Mouse (Mus musculus) midbrain, embryonic 11.5 days (tissue): ENCODE measurements around the gene Slc16a13. TPM values are rescaled to one million over a fixed set of nuclear protein-coding genes. Genes with fewer than 3 reads are reported as not detected.

Source experiments
- ATAC-seq: fragments of 200-750 bp; cut with Nextera tagmentation; 2 replicates; pipeline ENCODE4 v1.8.0; 2017; ENCODE audit warnings: moderate TSS enrichment, moderate library complexity; ENCODE audit not compliant: low FRiP score
- DNase-seq: peaks from one replicate; pipeline ENCODE4 v3.0.0; 2015; ENCODE audit warnings: low spot score; ENCODE audit errors: missing footprints
- H3K27ac ChIP-seq: fragments of 300-500 bp; sonication (generic); 2 replicates; pipeline ENCODE4 v1.5.1; 2014; ENCODE audit warnings: low read depth, low read length
- H3K27me3 ChIP-seq: fragments of 300-500 bp; sonication (generic); 2 replicates; pipeline ENCODE4 v1.6.1; 2014; ENCODE audit warnings: mild to moderate bottlenecking, low read length, moderate library complexity, mixed read lengths; ENCODE audit not compliant: control insufficient read depth, insufficient read depth
- H3K36me3 ChIP-seq: fragments of 300-500 bp; sonication (generic); 2 replicates; pipeline ENCODE4 v1.6.1; 2014; ENCODE audit warnings: mild to moderate bottlenecking, low read length, moderate library complexity, mixed read lengths; ENCODE audit not compliant: control insufficient read depth, insufficient read depth
- H3K4me1 ChIP-seq: fragments of 300-500 bp; sonication (generic); 2 replicates; pipeline ENCODE4 v1.6.1; 2014; ENCODE audit warnings: low read length; ENCODE audit not compliant: control insufficient read depth, insufficient read depth
- H3K4me2 ChIP-seq: fragments of 300-500 bp; sonication (generic); 2 replicates; pipeline ENCODE4 v1.6.1; 2014; ENCODE audit warnings: mild to moderate bottlenecking, moderate library complexity
- H3K4me3 ChIP-seq: fragments of 300-500 bp; sonication (generic); 2 replicates; pipeline ENCODE4 v1.5.1; 2014; ENCODE audit warnings: low read depth, low read length
- H3K9ac ChIP-seq: fragments of 300-500 bp; sonication (generic); 2 replicates; pipeline ENCODE4 v1.6.1; 2014; ENCODE audit warnings: low read length
- H3K9me3 ChIP-seq: fragments of 300-500 bp; sonication (generic); 2 replicates; pipeline ENCODE4 v1.6.1; 2016; ENCODE audit warnings: low read length; ENCODE audit not compliant: control insufficient read depth
- WGBS: fragments of 180-500 bp; shearing (Covaris S2); extraction: QIAGEN DNeasy Blood & Tissue Kit; methylation state at CpG from one replicate; pipeline ENCODE4 v1.1.7; 2014; 5-methylcytosine and 5-hydroxymethylcytosine counted together
- polyA plus RNA-seq: library from polyadenylated mRNA; unstranded; fragments of >200 nt; fragmentation: Nextera tagmentation; extraction: Ambion mirVana; gene quantifications from 2 replicates; pipeline ENCODE4 v1.2.1, GENCODE M21; 2014

Gene Slc16a13
- polyA plus RNA-seq, 1 experiment from 2014 or later: 15.8 TPM

- H3K4me1 ChIP-seq: no peaks in the 10 kb centered on the region
- H3K4me3 ChIP-seq: no peak overlapping the region
- no peak overlapping the region for H3K9ac ChIP-seq
- DNase-seq: peak; percentile 98
- H3K27me3 ChIP-seq: no peaks in the 10 kb centered on the region
- WGBS: 50% methylated on average over 9 of the region's 9 CpGs
- H3K4me2 ChIP-seq: no peak overlapping the region
- H3K36me3 ChIP-seq: no peaks in the 10 kb centered on the region
- no peak for ATAC-seq
- H3K9me3 ChIP-seq: no peaks in the 10 kb centered on the region
- no peak overlapping the region for H3K27ac ChIP-seq
Observed at GRCm38 (mm10) chr11:70247136-70247845, 26.4 kb upstream of the Slc16a13 start.

- H3K4me2 ChIP-seq: no peak overlapping the region
- ATAC-seq: no peak
- 75% methylated on average over 11 of the region's 11 CpGs for WGBS
- DNase-seq: no peak
- H3K9ac ChIP-seq: no peak overlapping the region
- H3K4me3 ChIP-seq: no peak overlapping the region
- H3K27me3 ChIP-seq: no peaks in the 10 kb centered on the region
- H3K4me1 ChIP-seq: peaks cover 15% of the 10 kb centered on the region
- no peaks in the 10 kb centered on the region for H3K9me3 ChIP-seq
- H3K27ac ChIP-seq: no peak overlapping the region
- no peaks in the 10 kb centered on the region for H3K36me3 ChIP-seq
Observed at GRCm38 (mm10) chr11:70242591-70242990, 21.7 kb upstream of the Slc16a13 start.

DNA sequence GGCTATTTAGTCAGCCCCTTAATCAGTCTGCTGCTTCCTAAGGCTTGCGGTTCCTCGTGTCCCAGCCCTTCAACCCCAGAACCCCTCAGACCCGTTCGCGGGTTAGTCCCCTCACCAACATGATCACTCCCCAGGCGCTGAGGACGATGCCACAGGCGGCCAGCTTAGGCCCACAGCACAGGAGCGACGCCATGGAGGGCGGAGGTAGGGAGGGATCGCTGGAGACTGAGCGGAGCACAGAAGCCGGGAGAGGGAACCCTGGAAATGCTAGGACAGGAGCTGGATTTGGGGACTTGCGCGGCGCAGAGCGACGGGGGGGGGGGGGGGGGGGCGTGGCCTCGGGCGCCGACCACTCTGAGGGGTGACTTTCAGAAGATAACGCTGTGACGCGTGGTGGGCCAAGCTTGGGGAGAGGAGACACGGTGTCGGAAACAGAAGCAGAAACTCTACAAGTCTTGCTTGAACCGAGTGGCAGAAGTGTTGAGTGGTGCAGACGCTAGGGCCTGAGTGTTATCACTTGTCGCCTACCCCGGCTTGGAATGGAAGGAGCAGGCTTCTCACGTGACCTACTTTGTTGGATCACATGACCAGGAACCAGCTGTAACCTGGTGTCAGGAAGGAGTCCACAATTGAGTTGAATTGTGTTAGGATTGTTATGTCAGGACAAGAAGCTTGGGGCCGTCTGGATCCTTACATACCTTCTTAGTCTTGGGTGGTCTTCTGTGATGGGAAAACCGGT, 18.8 kb upstream of the Slc16a13 start, which contains the start of the genes Gm21988 and Rnasek:
Gene Gm21988, minus strand, starts transcription at position 290 of the 739 bp plus-strand sequence.
Gene Rnasek, minus strand, starts transcription at position 302 of the 739 bp plus-strand sequence.
- WGBS: under 1% methylated on average over 32 of the region's 35 CpGs
- peak within 1 kb of the TSS; percentile 89 for H3K4me3 ChIP-seq
- peaks cover 6% of the 10 kb centered on the region for H3K36me3 ChIP-seq
- DNase-seq: peak; percentile 99
- peaks cover 25% of the 10 kb centered on the region for H3K4me1 ChIP-seq
- H3K27ac ChIP-seq: peak within 1 kb of the TSS; percentile 61
- ATAC-seq: peak; percentile 36
- no peaks in the 10 kb centered on the region for H3K27me3 ChIP-seq
- peak within 1 kb of the TSS; percentile 86 for H3K9ac ChIP-seq
- H3K4me2 ChIP-seq: peak within 1 kb of the TSS; percentile 83
- no peaks in the 10 kb centered on the region for H3K9me3 ChIP-seq

GRCm38 (mm10) chr11:70238591-70239440, 18.0 kb upstream of the Slc16a13 start:
- Histone ChIP-seq H3K4me2 (peak overlapping the region; percentile 83), H3K27ac (peak overlapping the region; percentile 38), H3K9me3 (no peaks in the 10 kb centered on the region), H3K27me3 (no peaks in the 10 kb centered on the region), H3K9ac (peak overlapping the region; percentile 86), H3K4me3 (peak overlapping the region; percentile 89), H3K36me3 (peaks cover 6% of the 10 kb centered on the region), H3K4me1 (peaks cover 25% of the 10 kb centered on the region)
- 11% methylated on average over 23 of the region's 23 CpGs for WGBS
- no peak for ATAC-seq
- DNase-seq: peak; percentile 82

GRCm38 (mm10) chr11:70237457-70238167, 16.7 kb upstream of the Slc16a13 start, which contains the start of gene 0610010K14Rik:
Gene 0610010K14Rik, minus strand, starts transcription at chr11:70237914.
- H3K9me3 ChIP-seq: no peaks in the 10 kb centered on the region
- no peaks in the 10 kb centered on the region for H3K27me3 ChIP-seq
- DNase-seq (peak; percentile 99), ATAC-seq (peak; percentile 93)
- peak within 1 kb of the TSS; percentile 83 for H3K4me2 ChIP-seq
- peaks cover 6% of the 10 kb centered on the region for H3K36me3 ChIP-seq
- under 1% methylated on average over 63 of the region's 70 CpGs for WGBS
- peak within 1 kb of the TSS; percentile 89 for H3K4me3 ChIP-seq
- peak within 1 kb of the TSS; percentile 82 for H3K27ac ChIP-seq
- H3K9ac ChIP-seq: peak within 1 kb of the TSS; percentile 71
- peaks cover 26% of the 10 kb centered on the region for H3K4me1 ChIP-seq

- Histone ChIP-seq H3K4me2 (peak overlapping the region; percentile 83), H3K36me3 (peaks cover 6% of the 10 kb centered on the region), H3K4me1 (peaks cover 30% of the 10 kb centered on the region), H3K27ac (peak overlapping the region; percentile 82; the same call in 1 of the 2 replicates), H3K27me3 (no peaks in the 10 kb centered on the region), H3K4me3 (peak overlapping the region; percentile 89), H3K9ac (peak overlapping the region; percentile 71), H3K9me3 (no peaks in the 10 kb centered on the region)
- peak; percentile 81 for DNase-seq
- no peak for ATAC-seq
- WGBS: 36% methylated on average over 7 of the region's 7 CpGs
Observed at GRCm38 (mm10) chr11:70236717-70237116, 15.9 kb upstream of the Slc16a13 start.

DNA sequence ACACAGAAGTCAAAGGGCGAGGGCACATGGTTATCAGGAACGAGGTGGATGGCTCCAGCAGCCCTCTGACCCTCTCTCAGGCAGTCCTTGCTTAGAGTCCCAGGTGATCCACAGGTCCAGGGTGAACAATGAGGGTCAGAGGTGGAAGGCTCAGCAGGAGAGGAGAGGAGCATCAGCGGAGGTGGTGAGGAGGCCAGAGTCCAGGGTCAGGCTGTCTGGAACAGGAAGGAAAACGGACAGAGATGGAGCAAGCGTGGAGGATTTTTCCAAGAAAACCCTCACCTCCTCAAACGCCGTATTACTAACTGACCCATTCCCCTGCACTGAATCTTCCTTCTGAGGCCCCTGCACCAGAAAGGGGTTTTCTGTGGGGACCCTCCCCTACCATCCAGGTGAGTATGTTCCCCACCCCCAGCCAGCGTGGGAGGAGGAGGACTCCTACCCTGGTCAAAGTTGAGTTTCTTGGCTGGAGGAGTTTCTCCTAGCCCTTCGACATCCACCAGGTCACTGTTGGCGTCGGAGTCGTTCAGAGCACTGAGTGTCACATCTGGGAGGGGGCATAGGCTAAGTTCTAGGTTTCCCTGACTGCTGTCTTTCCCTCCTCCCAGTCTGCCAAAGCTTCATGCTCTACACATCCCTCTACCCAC, 14.5 kb upstream of the Slc16a13 start:
- 90% methylated on average over 12 of the region's 12 CpGs for WGBS

DNA sequence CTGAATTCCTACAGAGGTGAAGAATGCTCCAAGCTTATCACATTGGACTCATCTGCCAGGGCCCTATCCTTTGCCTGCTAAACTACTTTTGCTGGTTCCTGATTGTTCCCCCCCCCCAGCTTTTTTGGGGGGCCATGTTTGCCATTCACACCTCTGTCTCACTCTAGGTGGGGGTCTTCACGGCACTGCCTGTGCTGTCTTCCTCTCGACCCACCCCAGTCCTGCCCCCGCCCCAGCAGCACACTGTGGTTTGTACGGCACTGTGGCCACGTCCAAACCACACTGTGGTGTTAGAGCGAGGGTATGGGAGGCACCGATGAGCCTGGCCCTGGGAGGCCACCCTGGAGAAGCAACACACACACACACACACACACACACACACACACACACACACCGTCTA, 13.6 kb upstream of the Slc16a13 start:
- no peak overlapping the region for H3K4me2 ChIP-seq
- no peak overlapping the region for H3K27ac ChIP-seq
- H3K27me3 ChIP-seq: peaks cover 9% of the 10 kb centered on the region
- H3K9me3 ChIP-seq: no peaks in the 10 kb centered on the region
- peaks cover 6% of the 10 kb centered on the region for H3K36me3 ChIP-seq
- WGBS: 85% methylated on average over 8 of the region's 8 CpGs
- H3K4me1 ChIP-seq: peaks cover 25% of the 10 kb centered on the region
- H3K4me3 ChIP-seq: no peak overlapping the region
- no peak overlapping the region for H3K9ac ChIP-seq
- ATAC-seq: no peak
- no peak for DNase-seq

More for the DNA sequence above, 14.5 kb upstream of the Slc16a13 start:
- H3K27me3 ChIP-seq: no peaks in the 10 kb centered on the region
- DNase-seq (no peak), ATAC-seq (no peak)
- H3K9me3 ChIP-seq: no peaks in the 10 kb centered on the region
- peaks cover 27% of the 10 kb centered on the region for H3K4me1 ChIP-seq
- no peak overlapping the region for H3K9ac ChIP-seq
- H3K27ac ChIP-seq: no peak overlapping the region
- peaks cover 6% of the 10 kb centered on the region for H3K36me3 ChIP-seq
- no peak overlapping the region for H3K4me2 ChIP-seq
- no peak overlapping the region for H3K4me3 ChIP-seq
